In the genomic region with DNA sequence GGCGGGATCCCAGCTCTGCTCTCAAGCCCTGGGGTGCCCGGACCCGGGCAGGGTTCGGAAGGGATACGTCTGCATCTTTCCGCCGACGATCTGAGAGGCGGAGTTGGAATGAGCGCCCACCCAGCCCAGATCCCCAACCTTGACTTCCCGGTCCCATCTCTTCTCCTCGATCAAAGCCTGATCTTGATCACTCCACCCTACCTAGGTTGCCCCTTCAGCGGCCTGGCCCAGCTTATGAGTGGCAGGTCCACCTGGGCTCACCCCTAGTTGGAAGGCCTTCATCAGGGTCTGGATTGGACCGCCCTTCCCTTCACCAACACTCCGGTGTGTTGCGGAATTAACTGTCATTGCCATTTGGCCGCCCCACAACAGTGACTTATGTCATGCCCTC, we compare ENCODE assay signal across 8 mouse cellular contexts. TPM values are rescaled to one million over a fixed set of nuclear protein-coding genes. Genes with fewer than 3 reads are reported as not detected.
DNase-seq lines count a peak whose midpoint lies in the region; ATAC-seq lines count a peak whose summit lies in the region.

A gene (minus strand): TSS at position 258 of the 391 bp plus-strand sequence.

- no peaks in the 10 kb centered on the region for H3K36me3 ChIP-seq in lung, embryonic 15.5 days
- H3K36me3 ChIP-seq in hindbrain, embryonic 13.5 days: no peaks in the 10 kb centered on the region
- H3K36me3 ChIP-seq in liver, embryonic 15.5 days (replicated peaks): no peaks in the 10 kb centered on the region

- H3K9me3 ChIP-seq in lung, embryonic 15.5 days: no peaks in the 10 kb centered on the region
- H3K9me3 ChIP-seq in hindbrain, embryonic 13.5 days: no peaks in the 10 kb centered on the region
- H3K9me3 ChIP-seq in liver, embryonic 15.5 days (replicated peaks): no peaks in the 10 kb centered on the region

- peaks cover 9% of the 10 kb centered on the region; the same call in 1 of the 2 replicates for H3K27me3 ChIP-seq in lung, embryonic 15.5 days
- H3K27me3 ChIP-seq in hindbrain, embryonic 13.5 days: peaks cover 30% of the 10 kb centered on the region
- peaks cover 94% of the 10 kb centered on the region for H3K27me3 ChIP-seq in liver, embryonic 15.5 days

- peak within 1 kb of the TSS; percentile 85 for H3K9ac ChIP-seq in lung, embryonic 15.5 days
- H3K9ac ChIP-seq in hindbrain, embryonic 13.5 days: peak within 1 kb of the TSS; percentile 93
- 0 out of 2 replicates have a peak within 1 kb of the TSS, but pooled peaks have one; percentile 18 for H3K9ac ChIP-seq in liver, embryonic 15.5 days

- WGBS in lung, embryonic 15.5 days: 3% methylated on average over 17 of the region's 17 CpGs
- WGBS in hindbrain, embryonic 13.5 days: 3% methylated on average over 16 of the region's 17 CpGs
- 6% methylated on average over 17 of the region's 17 CpGs for WGBS in liver, embryonic 15.5 days (ENCODE audit: insufficient replicate concordance)

- H3K4me1 ChIP-seq in lung, embryonic 15.5 days: peaks cover 52% of the 10 kb centered on the region
- peaks cover 44% of the 10 kb centered on the region for H3K4me1 ChIP-seq in hindbrain, embryonic 13.5 days (replicated peaks)
- H3K4me1 ChIP-seq in liver, embryonic 15.5 days (replicated peaks): peaks cover 9% of the 10 kb centered on the region; the same call in 1 of the 2 replicates

- DNase-seq in embryo, embryonic 10 days (ENCODE audit: low spot score): peak; percentile 27
- no peak for DNase-seq in embryo, embryonic 11 days
- no peak for DNase-seq in lung, postnatal 14 days
- no peak for DNase-seq in right cerebral cortex, postnatal 25 days

- H3K4me2 ChIP-seq in lung, embryonic 15.5 days: peak within 1 kb of the TSS; percentile 90
- peak within 1 kb of the TSS; percentile 72 for H3K4me2 ChIP-seq in hindbrain, embryonic 13.5 days
- H3K4me2 ChIP-seq in liver, embryonic 15.5 days: peak within 1 kb of the TSS; percentile 75

- no peak for ATAC-seq in lung, embryonic 15.5 days (ENCODE audit: borderline replicate concordance, extremely low read depth, low FRiP score, low TSS enrichment)
- no peak; the same call in none of the 2 replicates for ATAC-seq in hindbrain, embryonic 13.5 days (ENCODE audit: low FRiP score)
- ATAC-seq in liver, embryonic 15.5 days (ENCODE audit: insufficient read depth): no peak
- no peak for ATAC-seq in activated CD4-positive, CD25-positive, alpha-beta regulatory T cell, adult 4 months

- H3K27ac ChIP-seq in lung, embryonic 15.5 days: peak within 1 kb of the TSS; percentile 65
- H3K27ac ChIP-seq in hindbrain, embryonic 13.5 days: peak within 1 kb of the TSS; percentile 90
- H3K27ac ChIP-seq in liver, embryonic 15.5 days (replicated peaks): no peak within 1 kb of the TSS

- peak within 1 kb of the TSS; percentile 76 for H3K4me3 ChIP-seq in lung, embryonic 15.5 days
- H3K4me3 ChIP-seq in hindbrain, embryonic 13.5 days: peak within 1 kb of the TSS; percentile 72
- peak within 1 kb of the TSS; percentile 54 for H3K4me3 ChIP-seq in liver, embryonic 15.5 days (replicated peaks)

RNA-seq across cellular contexts. Expression of the gene that starts here (rescaled TPM):
- polyA plus RNA-seq in lung, embryonic 15.5 days (2015; fragmentation: Nextera tagmentation; extraction: Ambion mirVana): 38.9 and 39.8 TPM in 2 replicates
- 29.0 and 30.9 TPM in 2 replicates for polyA plus RNA-seq in hindbrain, embryonic 13.5 days (2015; fragmentation: Nextera tagmentation; extraction: Ambion mirVana)
- 0.25 and 0.35 TPM in 2 replicates for polyA plus RNA-seq in liver, embryonic 15.5 days (2015; fragmentation: Nextera tagmentation; extraction: Ambion mirVana)
- polyA plus RNA-seq in activated CD4-positive, CD25-positive, alpha-beta regulatory T cell, adult 4 months (2017; shearing (Covaris generic)): not detected

Comparison
In these comparisons a context has a peak if more than half of its experiments do, and no peak if none do; other contexts are left out.
1. RNA of the gene that starts here (polyA plus RNA-seq): 38.9 to 39.8 TPM in lung, embryonic 15.5 days and 29.0 to 30.9 TPM in hindbrain, embryonic 13.5 days; 0.25 to 0.35 TPM in liver, embryonic 15.5 days and not detected in activated CD4-positive, CD25-positive, alpha-beta regulatory T cell, adult 4 months; every median in the first group is over 10 times any median in the second.
2. H3K9ac ChIP-seq: peak in every context shown above with its lines; median percentile 93 in hindbrain, embryonic 13.5 days; 85 in lung, embryonic 15.5 days; 18 in liver, embryonic 15.5 days.
3. Peak in every context shown above with its lines, with median percentiles within 50 percentile points of each other: H3K4me2 ChIP-seq and H3K4me3 ChIP-seq.